Mouse (Mus musculus): ENCODE measurements around the gene Gpr155. TPM values are rescaled to one million over a fixed set of nuclear protein-coding genes. Genes with fewer than 3 reads are reported as not detected.

The Gpr155 gene
- polyA plus RNA-seq, 1 experiment, result 1.3 TPM

DNA sequence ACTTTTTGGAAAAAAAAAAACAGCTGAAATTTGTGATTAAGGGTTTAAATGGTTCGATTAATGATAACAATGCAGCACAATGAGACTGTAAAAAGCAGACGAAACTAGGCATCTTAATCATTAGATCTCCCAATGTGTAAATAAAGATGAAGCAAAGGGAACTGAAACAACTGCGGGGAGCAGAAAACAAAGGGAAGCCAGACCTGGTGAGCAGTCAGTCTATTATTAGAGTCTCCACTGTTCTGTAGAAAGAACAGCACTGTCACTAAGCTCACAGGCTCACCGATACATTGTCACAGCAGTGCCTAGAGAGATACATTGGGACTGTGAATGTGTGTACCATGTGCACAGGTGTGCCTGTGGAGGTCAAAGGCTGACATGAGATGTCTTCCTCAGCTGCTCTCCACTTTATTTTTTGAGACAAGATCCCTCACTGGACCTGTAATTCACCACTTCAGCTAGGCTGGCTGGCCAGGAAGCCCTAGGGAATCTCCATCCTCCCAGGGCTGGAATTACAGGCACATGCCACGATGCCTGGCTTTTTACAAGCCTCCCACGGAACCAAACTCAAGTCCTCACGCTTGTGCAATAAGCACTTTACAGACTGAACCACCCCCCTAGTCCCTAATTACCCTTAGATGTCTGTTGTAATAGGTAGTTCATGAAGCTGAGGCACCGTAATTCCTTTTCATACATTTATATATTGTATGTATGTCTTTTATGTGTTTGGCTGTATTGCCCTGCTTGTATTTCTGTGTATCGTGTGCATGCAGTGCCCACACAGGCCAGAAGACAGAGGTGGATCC is 14.6 kb downstream of the Gpr155 start:
- TF ChIP-seq FOSL1 (IDR thresholded peaks at IDR 0.05; ENCODE audit: insufficient read depth, low read length, poor library complexity, severe bottlenecking), result no peak
- no peak for TF ChIP-seq MYOD1 (IDR thresholded peaks at IDR 0.05; ENCODE audit: control insufficient read depth, insufficient read length, low read depth)
- no peak for TF ChIP-seq MYOG (IDR thresholded peaks at IDR 0.05; ENCODE audit: control insufficient read depth, extremely low read depth, insufficient read length)
- TF ChIP-seq CEBPB (IDR thresholded peaks at IDR 0.05; ENCODE audit: low read depth), result no peak
- no peak for TF ChIP-seq USF1 (IDR thresholded peaks at IDR 0.05; ENCODE audit: low read depth)
- TF ChIP-seq CTCF (IDR thresholded peaks at IDR 0.05; ENCODE audit: control insufficient read depth, insufficient read depth, insufficient read length), result no peak
- no peak for TF ChIP-seq MAX (IDR thresholded peaks at IDR 0.05)
- H3K79me2 ChIP-seq (ENCODE audit: control insufficient read depth, insufficient read depth), result no peaks in the 10 kb centered on the region
- H3ac ChIP-seq (ENCODE audit: control insufficient read depth, insufficient read length, low read depth), result no peak overlapping the region
- no peaks in the 10 kb centered on the region for H3K27me3 ChIP-seq (ENCODE audit: control insufficient read depth, insufficient read depth, insufficient read length)
- H3K4me3 ChIP-seq (ENCODE audit: insufficient read depth, poor library complexity, severe bottlenecking), result no peak overlapping the region
- no peaks in the 10 kb centered on the region for H3K36me3 ChIP-seq (ENCODE audit: control insufficient read depth, insufficient read depth)
- H3K79me3 ChIP-seq (ENCODE audit: low read depth), result no peaks in the 10 kb centered on the region

DNA sequence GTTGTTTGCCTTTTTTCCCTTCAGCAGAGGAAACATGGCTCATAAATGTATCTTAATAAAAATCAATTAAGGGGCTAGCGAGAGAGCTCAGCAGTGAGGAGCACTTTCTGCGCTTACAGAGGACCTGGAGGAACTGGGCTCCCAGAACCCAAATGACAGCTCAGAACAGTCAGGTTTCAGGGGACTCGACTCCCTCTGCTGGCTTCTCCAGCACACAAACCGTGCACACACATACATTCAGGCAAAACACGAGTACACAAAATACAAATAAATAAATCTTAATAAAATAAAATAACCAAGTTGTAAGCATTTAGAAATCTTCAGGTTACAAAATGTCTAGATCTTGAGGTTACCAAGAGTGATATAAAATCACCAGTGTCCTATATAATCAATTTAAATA is 22.9 kb downstream of the Gpr155 start:
- Histone ChIP-seq H3K79me2 (ENCODE audit: control insufficient read depth, insufficient read depth) (no peaks in the 10 kb centered on the region), H3K27me3 (ENCODE audit: control insufficient read depth, insufficient read depth, insufficient read length) (no peaks in the 10 kb centered on the region), H3ac (ENCODE audit: control insufficient read depth, insufficient read length, low read depth) (no peak overlapping the region), H3K4me3 (ENCODE audit: insufficient read depth, poor library complexity, severe bottlenecking) (no peak overlapping the region), H3K36me3 (ENCODE audit: control insufficient read depth, insufficient read depth) (no peaks in the 10 kb centered on the region), H3K79me3 (ENCODE audit: low read depth) (no peaks in the 10 kb centered on the region)
- no peak for TF ChIP-seq CTCF (IDR thresholded peaks at IDR 0.05; ENCODE audit: control insufficient read depth, insufficient read depth, insufficient read length)
- TF ChIP-seq MYOD1 (IDR thresholded peaks at IDR 0.05; ENCODE audit: control insufficient read depth, insufficient read length, low read depth), result no peak
- TF ChIP-seq CEBPB (IDR thresholded peaks at IDR 0.05; ENCODE audit: low read depth), result no peak
- no peak for TF ChIP-seq MYOG (IDR thresholded peaks at IDR 0.05; ENCODE audit: control insufficient read depth, extremely low read depth, insufficient read length)
- TF ChIP-seq FOSL1 (IDR thresholded peaks at IDR 0.05; ENCODE audit: insufficient read depth, low read length, poor library complexity, severe bottlenecking), result no peak
- TF ChIP-seq MAX (IDR thresholded peaks at IDR 0.05), result no peak
- TF ChIP-seq USF1 (IDR thresholded peaks at IDR 0.05; ENCODE audit: low read depth), result no peak

DNA sequence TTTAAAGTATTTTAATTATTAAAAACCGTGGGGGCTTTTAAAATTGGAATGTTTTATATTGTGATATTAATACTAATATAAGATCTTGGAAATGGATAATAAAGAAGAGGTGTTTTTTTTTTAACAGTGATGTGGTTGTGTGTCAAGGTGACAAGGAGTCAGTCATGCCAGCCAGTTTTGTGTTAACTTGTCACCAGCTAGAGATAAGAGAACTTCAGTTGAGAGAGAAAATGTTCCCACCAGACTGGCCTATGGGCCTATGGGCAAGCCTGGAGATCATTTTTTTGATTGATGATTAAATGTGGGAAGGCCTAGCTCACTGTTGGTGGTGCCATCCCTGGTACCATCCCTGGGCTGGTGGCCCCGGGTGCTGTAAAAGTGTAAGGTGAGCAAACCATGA is 25.8 kb downstream of the Gpr155 start:
- H3K79me3 ChIP-seq (ENCODE audit: low read depth), result no peaks in the 10 kb centered on the region
- H3K79me2 ChIP-seq (ENCODE audit: control insufficient read depth, insufficient read depth), result no peaks in the 10 kb centered on the region
- H3K27me3 ChIP-seq (ENCODE audit: control insufficient read depth, insufficient read depth, insufficient read length), result no peaks in the 10 kb centered on the region
- no peak for TF ChIP-seq USF1 (IDR thresholded peaks at IDR 0.05; ENCODE audit: low read depth)
- TF ChIP-seq FOSL1 (IDR thresholded peaks at IDR 0.05; ENCODE audit: insufficient read depth, low read length, poor library complexity, severe bottlenecking), result no peak
- no peak for TF ChIP-seq MYOG (IDR thresholded peaks at IDR 0.05; ENCODE audit: control insufficient read depth, extremely low read depth, insufficient read length)
- H3K4me3 ChIP-seq (ENCODE audit: insufficient read depth, poor library complexity, severe bottlenecking), result no peak overlapping the region
- no peaks in the 10 kb centered on the region for H3K36me3 ChIP-seq (ENCODE audit: control insufficient read depth, insufficient read depth)
- no peak overlapping the region for H3ac ChIP-seq (ENCODE audit: control insufficient read depth, insufficient read length, low read depth)

GRCm38 (mm10) chr2:73359941-73360340 is 26.4 kb downstream of the Gpr155 start:
- no peak for TF ChIP-seq MYOG (IDR thresholded peaks at IDR 0.05; ENCODE audit: control insufficient read depth, extremely low read depth, insufficient read length)
- TF ChIP-seq CEBPB (IDR thresholded peaks at IDR 0.05; ENCODE audit: low read depth), result no peak
- TF ChIP-seq MAX (IDR thresholded peaks at IDR 0.05), result no peak
- no peak for TF ChIP-seq USF1 (IDR thresholded peaks at IDR 0.05; ENCODE audit: low read depth)
- no peak for TF ChIP-seq FOSL1 (IDR thresholded peaks at IDR 0.05; ENCODE audit: insufficient read depth, low read length, poor library complexity, severe bottlenecking)
- TF ChIP-seq MYOD1 (IDR thresholded peaks at IDR 0.05; ENCODE audit: control insufficient read depth, insufficient read length, low read depth), result no peak
- TF ChIP-seq CTCF (IDR thresholded peaks at IDR 0.05; ENCODE audit: control insufficient read depth, insufficient read depth, insufficient read length), result no peak
- Histone ChIP-seq H3K79me2 (ENCODE audit: control insufficient read depth, insufficient read depth) (no peaks in the 10 kb centered on the region), H3ac (ENCODE audit: control insufficient read depth, insufficient read length, low read depth) (no peak overlapping the region), H3K27me3 (ENCODE audit: control insufficient read depth, insufficient read depth, insufficient read length) (no peaks in the 10 kb centered on the region), H3K4me3 (ENCODE audit: insufficient read depth, poor library complexity, severe bottlenecking) (no peak overlapping the region), H3K79me3 (ENCODE audit: low read depth) (no peaks in the 10 kb centered on the region), H3K36me3 (ENCODE audit: control insufficient read depth, insufficient read depth) (no peaks in the 10 kb centered on the region)

- no peaks in the 10 kb centered on the region for H3K79me2 ChIP-seq (ENCODE audit: control insufficient read depth, insufficient read depth)
- H3K79me3 ChIP-seq (ENCODE audit: low read depth), result no peaks in the 10 kb centered on the region
- no peak for TF ChIP-seq MAX (IDR thresholded peaks at IDR 0.05)
- no peak for TF ChIP-seq FOSL1 (IDR thresholded peaks at IDR 0.05; ENCODE audit: insufficient read depth, low read length, poor library complexity, severe bottlenecking)
- no peaks in the 10 kb centered on the region for H3K36me3 ChIP-seq (ENCODE audit: control insufficient read depth, insufficient read depth)
- H3K27me3 ChIP-seq (ENCODE audit: control insufficient read depth, insufficient read depth, insufficient read length), result no peaks in the 10 kb centered on the region
- H3K4me3 ChIP-seq (ENCODE audit: insufficient read depth, poor library complexity, severe bottlenecking), result no peak overlapping the region
- H3ac ChIP-seq (ENCODE audit: control insufficient read depth, insufficient read length, low read depth), result no peak overlapping the region
These were observed 29.4 kb downstream of the Gpr155 start for GRCm38 (mm10) chr2:73357004-73357403.

DNA sequence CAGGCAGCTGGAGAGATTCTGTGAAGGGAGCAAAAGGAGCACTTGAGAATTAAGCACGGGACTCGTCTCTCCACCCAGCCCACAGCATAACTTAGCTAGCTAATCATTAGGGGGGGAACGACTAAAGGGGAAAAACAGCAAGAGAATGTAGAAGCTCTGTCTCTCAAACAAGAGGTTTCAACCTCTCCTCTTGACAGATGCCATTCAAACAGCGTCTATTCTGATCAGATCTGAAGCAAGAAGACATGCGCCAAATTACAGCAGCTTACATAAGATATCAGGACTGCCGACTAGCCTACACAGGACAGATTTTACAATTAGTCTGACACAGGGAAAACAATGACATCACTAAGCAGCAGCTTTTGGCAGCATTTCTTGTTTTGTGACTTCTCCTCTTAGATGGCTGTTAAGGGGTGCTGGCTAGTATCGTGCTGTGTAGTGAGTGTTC is 34.4 kb downstream of the Gpr155 start:
- Histone ChIP-seq H3K4me3 (ENCODE audit: insufficient read depth, poor library complexity, severe bottlenecking) (no peak overlapping the region), H3K27me3 (ENCODE audit: control insufficient read depth, insufficient read depth, insufficient read length) (no peaks in the 10 kb centered on the region), H3K36me3 (ENCODE audit: control insufficient read depth, insufficient read depth) (no peaks in the 10 kb centered on the region), H3K79me2 (ENCODE audit: control insufficient read depth, insufficient read depth) (no peaks in the 10 kb centered on the region), H3K79me3 (ENCODE audit: low read depth) (no peaks in the 10 kb centered on the region), H3ac (ENCODE audit: control insufficient read depth, insufficient read length, low read depth) (no peak overlapping the region)
- TF ChIP-seq USF1 (IDR thresholded peaks at IDR 0.05; ENCODE audit: low read depth), result no peak
- no peak for TF ChIP-seq CTCF (IDR thresholded peaks at IDR 0.05; ENCODE audit: control insufficient read depth, insufficient read depth, insufficient read length)
- TF ChIP-seq MYOG (IDR thresholded peaks at IDR 0.05; ENCODE audit: control insufficient read depth, extremely low read depth, insufficient read length), result no peak
- TF ChIP-seq CEBPB (IDR thresholded peaks at IDR 0.05; ENCODE audit: low read depth), result no peak
- TF ChIP-seq FOSL1 (IDR thresholded peaks at IDR 0.05; ENCODE audit: insufficient read depth, low read length, poor library complexity, severe bottlenecking), result no peak
- TF ChIP-seq MYOD1 (IDR thresholded peaks at IDR 0.05; ENCODE audit: control insufficient read depth, insufficient read length, low read depth), result no peak
- no peak for TF ChIP-seq MAX (IDR thresholded peaks at IDR 0.05)

Measured in C2C12 (cell line).